Mouse (Mus musculus) embryonic fibroblast, embryonic 13.5 days (primary cell): Measurements from ENCODE around the gene Kif13a.

Experiments
- CTCF ChIP-seq: IDR thresholded peaks from 2 replicates; pipeline ENCODE4 v1.5.1; 2011; ENCODE audit warnings: mild to moderate bottlenecking, control low read depth, low read length, moderate library complexity, borderline replicate concordance; ENCODE audit not compliant: insufficient read depth
- POLR2A ChIP-seq: IDR thresholded peaks from 2 replicates; pipeline ENCODE4 v1.6.1; 2011; ENCODE audit warnings: low read depth, mild to moderate bottlenecking, control low read depth, low read length, moderate library complexity

GRCm38 (mm10) chr13:46727038-46727836 is 202.4 kb downstream of the Kif13a start:
- TF ChIP-seq CTCF (no peak), POLR2A (no peak)
